Mouse (Mus musculus) limb, embryonic 10.5 days (tissue): ENCODE data around the gene Lpin2. TPM values are rescaled to one million over a fixed set of nuclear protein-coding genes. Genes with fewer than 3 reads are reported as not detected.

Experiments
- DNase-seq: peaks from one replicate; pipeline ENCODE4 v3.0.0-alpha.2; 2017; ENCODE audit warnings: low spot score
- H3K27ac ChIP-seq: fragments of 300-500 bp; sonication (generic); 2 replicates; pipeline ENCODE4 v1.5.1; 2016; ENCODE audit warnings: mild to moderate bottlenecking
- H3K27me3 ChIP-seq: fragments of 300-500 bp; sonication (generic); 2 replicates; pipeline ENCODE4 v1.6.1; 2016; ENCODE audit warnings: low read depth, mild to moderate bottlenecking; ENCODE audit not compliant: poor library complexity, severe bottlenecking
- H3K36me3 ChIP-seq: fragments of 300-500 bp; sonication (generic); 2 replicates; pipeline ENCODE4 v1.6.1; 2016; ENCODE audit warnings: mild to moderate bottlenecking, moderate library complexity
- H3K4me1 ChIP-seq: fragments of 300-500 bp; sonication (generic); 2 replicates; pipeline ENCODE4 v1.6.1; 2016
- H3K4me3 ChIP-seq: fragments of 300-500 bp; sonication (generic); 2 replicates; pipeline ENCODE4 v1.5.1; 2016; ENCODE audit warnings: mild to moderate bottlenecking, moderate library complexity
- H3K9me3 ChIP-seq: fragments of 300-500 bp; sonication (generic); replicated peaks from 2 replicates; pipeline ENCODE4 v1.6.1; 2016; ENCODE audit warnings: mild to moderate bottlenecking
- WGBS: fragments of 180-500 bp; shearing (Covaris S2); methylation state at CpG from one replicate; pipeline ENCODE4 v1.1.7; 2016; 5-methylcytosine and 5-hydroxymethylcytosine counted together
- polyA plus RNA-seq: library from polyadenylated mRNA; unstranded; fragments of >200 nt; fragmentation: Nextera tagmentation; extraction: Ambion mirVana; gene quantifications from 2 replicates; pipeline ENCODE4 v1.2.1, GENCODE M21; 2016

Lpin2 gene
- polyA plus RNA-seq, result 40.0 and 51.8 TPM in 2 replicates

- WGBS, result 15% methylated on average over 6 of the region's 6 CpGs
- peaks cover 47% of the 10 kb centered on the region for H3K4me1 ChIP-seq
- no peaks in the 10 kb centered on the region for H3K36me3 ChIP-seq
- DNase-seq, result no peak
- no peaks in the 10 kb centered on the region for H3K9me3 ChIP-seq
- H3K27me3 ChIP-seq, result no peaks in the 10 kb centered on the region
- peak within 1 kb of the TSS; percentile 99 for H3K27ac ChIP-seq
- peak within 1 kb of the TSS; percentile 94 for H3K4me3 ChIP-seq
Observed at GRCm38 (mm10) chr17:71182211-71182721, at the start of gene Lpin2. TSS of gene Lpin2 (plus strand) at chr17:71182560.

- no peak overlapping the region for H3K27ac ChIP-seq
- no peaks in the 10 kb centered on the region for H3K9me3 ChIP-seq
- peaks cover 38% of the 10 kb centered on the region for H3K4me1 ChIP-seq
- H3K4me3 ChIP-seq, result no peak overlapping the region
- 89% methylated on average over 11 of the region's 11 CpGs for WGBS
- no peaks in the 10 kb centered on the region for H3K27me3 ChIP-seq
- no peaks in the 10 kb centered on the region for H3K36me3 ChIP-seq
- peak; percentile 27 for DNase-seq
Observed at GRCm38 (mm10) chr17:71132856-71133439, 49.4 kb upstream of the Lpin2 start.

GRCm38 (mm10) chr17:71134441-71134955 is 47.9 kb upstream of the Lpin2 start:
- H3K27me3 ChIP-seq, result no peaks in the 10 kb centered on the region
- H3K27ac ChIP-seq, result 0 out of 2 replicates have a peak overlapping the region, but pooled peaks have one; percentile 5
- no peak overlapping the region for H3K4me3 ChIP-seq
- H3K9me3 ChIP-seq, result no peaks in the 10 kb centered on the region
- peak; percentile 28 for DNase-seq
- H3K4me1 ChIP-seq, result peaks cover 37% of the 10 kb centered on the region
- H3K36me3 ChIP-seq, result no peaks in the 10 kb centered on the region
- WGBS, result 88% methylated on average over 3 of the region's 3 CpGs

- no peak overlapping the region for H3K4me3 ChIP-seq
- no peaks in the 10 kb centered on the region for H3K27me3 ChIP-seq
- no peaks in the 10 kb centered on the region for H3K9me3 ChIP-seq
- H3K27ac ChIP-seq, result peak overlapping the region; percentile 36; the same call in 1 of the 2 replicates
- peak; percentile 29 for DNase-seq
- no peaks in the 10 kb centered on the region for H3K36me3 ChIP-seq
- peaks cover 33% of the 10 kb centered on the region for H3K4me1 ChIP-seq
- WGBS, result 19% methylated on average over 5 of the region's 5 CpGs
Observed at GRCm38 (mm10) chr17:71135108-71135507, 47.3 kb upstream of the Lpin2 start.

- H3K27me3 ChIP-seq, result no peaks in the 10 kb centered on the region
- H3K4me1 ChIP-seq, result peaks cover 30% of the 10 kb centered on the region
- WGBS, result 77% methylated on average over 5 of the region's 5 CpGs
- no peak overlapping the region for H3K4me3 ChIP-seq
- no peaks in the 10 kb centered on the region for H3K9me3 ChIP-seq
- no peaks in the 10 kb centered on the region for H3K36me3 ChIP-seq
- DNase-seq, result no peak
- peak overlapping the region; percentile 44 for H3K27ac ChIP-seq
Observed at GRCm38 (mm10) chr17:71135866-71136265, 46.5 kb upstream of the Lpin2 start.

GRCm38 (mm10) chr17:71136384-71137333 is 45.7 kb upstream of the Lpin2 start:
- 58% methylated on average over 16 of the region's 16 CpGs for WGBS
- Histone ChIP-seq H3K9me3 (no peaks in the 10 kb centered on the region), H3K4me1 (peaks cover 30% of the 10 kb centered on the region), H3K27ac (peak overlapping the region; percentile 53), H3K4me3 (no peak overlapping the region), H3K27me3 (no peaks in the 10 kb centered on the region), H3K36me3 (no peaks in the 10 kb centered on the region)
- peak; percentile 32 for DNase-seq

- no peak overlapping the region; the same call in 1 of the 2 replicates for H3K27ac ChIP-seq
Observed at GRCm38 (mm10) chr17:71137334-71137721, 45.0 kb upstream of the Lpin2 start.

GRCm38 (mm10) chr17:71142068-71142467 is 40.3 kb upstream of the Lpin2 start:
- DNase-seq, result peak; percentile 24
- Histone ChIP-seq H3K27ac (no peak overlapping the region), H3K9me3 (no peaks in the 10 kb centered on the region), H3K27me3 (no peaks in the 10 kb centered on the region), H3K36me3 (no peaks in the 10 kb centered on the region), H3K4me1 (peaks cover 3% of the 10 kb centered on the region), H3K4me3 (no peak overlapping the region)
- 87% methylated on average over 4 of the region's 4 CpGs for WGBS

More at GRCm38 (mm10) chr17:71137334-71137721, 45.0 kb upstream of the Lpin2 start:
- no peak overlapping the region for H3K4me3 ChIP-seq
- no peaks in the 10 kb centered on the region for H3K36me3 ChIP-seq
- WGBS, result 91% methylated on average over 2 of the region's 2 CpGs
- DNase-seq, result no peak
- H3K9me3 ChIP-seq, result no peaks in the 10 kb centered on the region
- peaks cover 30% of the 10 kb centered on the region for H3K4me1 ChIP-seq
- H3K27me3 ChIP-seq, result no peaks in the 10 kb centered on the region

GRCm38 (mm10) chr17:71143155-71143554 is 39.2 kb upstream of the Lpin2 start:
- Histone ChIP-seq H3K27me3 (no peaks in the 10 kb centered on the region), H3K27ac (no peak overlapping the region), H3K4me3 (no peak overlapping the region), H3K36me3 (no peaks in the 10 kb centered on the region), H3K9me3 (no peaks in the 10 kb centered on the region), H3K4me1 (no peaks in the 10 kb centered on the region)
- 86% methylated on average over 4 of the region's 4 CpGs for WGBS
- DNase-seq, result peak; percentile 21

GRCm38 (mm10) chr17:71144322-71145116 is 37.8 kb upstream of the Lpin2 start:
- Histone ChIP-seq H3K4me3 (no peak overlapping the region), H3K9me3 (no peaks in the 10 kb centered on the region), H3K27me3 (no peaks in the 10 kb centered on the region), H3K4me1 (no peaks in the 10 kb centered on the region), H3K27ac (no peak overlapping the region), H3K36me3 (no peaks in the 10 kb centered on the region)
- 92% methylated on average over 19 of the region's 19 CpGs for WGBS
- peak; percentile 28 for DNase-seq

- H3K4me3 ChIP-seq, result no peak overlapping the region
- 88% methylated on average over 1 of the region's 1 CpGs for WGBS
- DNase-seq, result peak; percentile 6
- H3K4me1 ChIP-seq, result no peaks in the 10 kb centered on the region
- no peak overlapping the region for H3K27ac ChIP-seq
- H3K36me3 ChIP-seq, result no peaks in the 10 kb centered on the region
- H3K27me3 ChIP-seq, result no peaks in the 10 kb centered on the region
- no peaks in the 10 kb centered on the region for H3K9me3 ChIP-seq
Observed at GRCm38 (mm10) chr17:71145248-71145961, 37.0 kb upstream of the Lpin2 start.

GRCm38 (mm10) chr17:71153356-71153755 is 29.0 kb upstream of the Lpin2 start:
- Histone ChIP-seq H3K27ac (no peak overlapping the region), H3K4me3 (no peak overlapping the region), H3K9me3 (no peaks in the 10 kb centered on the region), H3K4me1 (peaks cover 13% of the 10 kb centered on the region), H3K36me3 (no peaks in the 10 kb centered on the region), H3K27me3 (no peaks in the 10 kb centered on the region)
- DNase-seq, result peak; percentile 24
- WGBS, result 64% methylated on average over 4 of the region's 4 CpGs
